Mouse (Mus musculus) regulatory T cell (primary cell): ENCODE measurements around the gene Tgfbr3l.

Experiments used
- in situ Hi-C: fragments of 300-600 bp; cut with MboI, MseI; formaldehyde crosslinking; loops from one replicate; pipeline ENCODE4 v1.15.1; 2025; ENCODE audit warnings: high pct_unique_total_duplicates

Gene Tgfbr3l

DNA sequence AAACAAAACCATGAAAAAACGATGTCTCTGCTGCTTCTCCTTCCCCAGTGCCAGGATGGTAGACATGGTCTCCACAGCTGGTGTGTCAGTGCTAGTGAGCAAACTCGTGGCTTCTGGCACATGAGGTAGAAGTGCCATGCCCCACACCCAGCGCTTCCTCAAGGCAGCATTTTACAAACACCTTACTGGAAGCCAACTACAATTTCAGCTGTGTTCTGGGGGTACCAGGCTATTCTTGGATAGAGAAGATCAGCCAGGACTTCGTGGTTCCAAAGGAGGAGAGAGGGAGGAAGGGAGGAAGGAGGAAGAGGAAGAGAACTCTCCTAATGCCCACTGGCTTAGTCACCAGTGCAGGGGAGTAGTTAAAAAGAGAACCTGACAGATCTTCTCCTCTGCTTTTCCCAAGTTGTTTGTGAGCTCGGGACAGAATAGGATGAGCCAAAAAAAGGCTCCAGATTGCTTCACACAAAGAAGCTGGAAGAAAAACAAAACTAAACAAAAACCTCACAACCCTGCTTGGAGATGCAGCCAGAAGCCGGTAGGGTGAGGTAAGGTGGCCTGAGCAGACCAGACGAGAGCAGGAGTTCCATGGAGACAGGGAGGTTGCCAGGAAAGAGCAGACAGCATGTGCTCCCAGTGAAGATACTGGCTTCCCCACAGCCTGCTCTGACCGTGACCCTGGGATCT lies 15.2 kb downstream of the Tgfbr3l start:
- in situ Hi-C loops = no loop called here

DNA sequence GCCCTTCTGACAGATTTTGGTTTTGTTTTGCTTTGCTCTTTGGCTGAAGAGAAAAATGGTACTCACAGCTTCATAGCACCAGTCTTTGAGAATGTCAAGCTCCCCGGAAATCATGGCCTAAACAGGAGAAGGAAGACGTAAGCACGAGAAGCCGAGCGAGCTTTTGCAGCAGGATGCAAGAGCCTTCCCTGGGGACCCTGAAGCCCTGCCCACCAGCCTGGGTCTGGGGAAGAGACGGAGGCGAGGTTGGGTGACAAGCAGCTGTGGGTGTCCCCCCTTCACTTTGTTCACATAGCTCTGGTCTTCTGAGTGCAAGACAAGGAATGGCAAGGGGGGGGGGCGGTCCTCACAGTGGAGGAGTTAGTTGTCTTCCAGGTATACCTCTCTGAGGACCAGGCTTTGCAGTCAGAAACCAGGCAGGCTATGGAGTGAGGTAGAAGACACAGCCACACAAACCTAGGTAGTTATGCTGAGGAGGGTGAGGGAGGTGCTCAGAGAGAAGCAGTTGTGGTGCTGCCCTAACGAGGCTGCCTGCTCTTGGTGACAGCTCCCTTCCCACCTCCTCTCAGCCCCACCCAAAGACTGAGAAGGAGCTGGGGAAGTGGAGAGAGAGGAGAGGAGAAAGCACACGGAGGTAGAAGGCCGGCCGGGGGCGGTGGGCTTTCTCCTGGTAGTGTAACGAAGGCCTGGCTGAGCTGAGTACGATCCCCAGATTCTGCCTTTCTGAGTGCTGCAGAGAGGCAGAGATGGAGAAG lies 17.3 kb downstream of the Tgfbr3l start:
- in situ Hi-C loops = no loop called here

DNA sequence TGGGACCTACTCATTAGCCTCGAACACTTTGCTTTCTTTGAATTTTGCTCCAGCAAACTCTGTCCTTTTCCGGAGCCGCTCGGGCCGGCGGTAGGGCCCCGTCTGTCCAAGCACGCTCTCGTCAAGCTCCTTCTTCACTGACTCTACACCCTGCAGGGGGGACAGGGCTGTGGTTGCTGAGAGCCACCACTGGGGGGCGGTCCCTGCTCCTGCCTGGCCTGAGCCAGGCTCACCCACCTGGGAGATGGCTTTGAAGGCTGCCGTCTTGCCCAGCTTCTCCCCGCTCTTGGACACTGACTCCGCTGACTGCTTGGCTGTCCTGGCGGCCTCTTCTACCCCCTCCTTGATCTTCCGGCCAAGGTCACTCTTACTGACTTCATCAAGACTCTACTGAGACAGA lies 19.6 kb downstream of the Tgfbr3l start:
- in situ Hi-C loops = no loop called here

DNA sequence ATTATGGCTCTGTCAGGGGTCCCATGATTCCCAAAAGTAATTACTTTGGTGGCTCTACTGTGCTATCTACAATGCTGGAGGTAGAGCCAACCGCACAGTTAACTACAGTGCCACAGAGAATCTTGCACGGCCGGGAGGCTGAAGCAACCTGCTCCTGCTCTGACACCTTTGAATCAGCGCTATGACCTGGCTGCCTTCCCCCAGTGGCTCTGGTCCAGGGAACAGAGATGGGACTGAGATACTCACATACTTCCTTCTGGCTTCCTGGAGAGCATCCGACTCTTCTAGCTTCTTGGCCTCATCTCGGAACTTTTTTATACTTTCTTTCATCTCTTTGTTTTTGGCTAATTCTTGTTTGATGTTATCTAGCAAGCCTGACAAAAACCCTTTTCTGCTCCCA lies 21.6 kb downstream of the Tgfbr3l start:
- in situ Hi-C loops = no loop called here

DNA sequence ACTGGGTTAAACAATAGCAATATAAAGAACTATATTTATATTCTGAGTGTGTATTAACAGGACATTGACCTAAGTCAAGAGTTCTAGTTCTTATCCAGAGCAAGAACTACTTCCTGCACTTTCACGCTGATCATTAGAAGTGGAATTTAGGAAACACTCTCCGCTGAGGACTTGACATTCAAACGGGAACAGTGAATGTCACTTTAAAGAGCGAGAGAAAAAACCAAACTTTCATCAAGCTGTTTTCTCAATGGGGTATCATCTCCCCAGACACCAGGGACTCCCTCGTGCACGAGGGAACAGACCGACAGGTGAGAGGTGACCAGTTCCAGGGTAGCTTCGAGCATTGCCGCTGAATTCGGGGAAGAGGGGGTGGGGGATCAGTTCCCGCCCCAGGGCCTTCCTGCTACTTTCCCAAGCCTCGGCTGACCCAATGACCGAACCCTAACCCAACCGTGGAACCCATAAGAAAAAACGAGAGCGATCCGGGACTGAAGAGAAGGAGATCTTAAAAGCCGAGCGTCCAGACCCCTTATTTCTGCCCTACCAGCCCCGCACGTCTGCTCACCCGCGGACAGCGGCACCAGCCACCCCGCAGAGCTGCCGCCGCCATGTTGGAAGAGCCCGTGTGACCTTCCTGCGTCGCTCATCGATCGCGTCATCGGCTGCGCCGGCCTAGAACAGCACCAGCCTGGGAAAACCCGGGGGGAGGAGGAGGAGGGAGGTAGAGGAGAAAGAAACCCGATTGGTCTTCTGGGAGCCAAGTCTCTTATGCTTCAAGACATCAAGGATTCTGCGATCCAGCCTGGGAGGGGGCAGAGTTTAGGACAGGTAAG lies 27.5 kb downstream of the Tgfbr3l start, which contains the start of gene Timm44:
TSS of gene Timm44 (minus strand) at position 639 of the 836 bp plus-strand sequence.
- in situ Hi-C loops = loop anchor here (5.0 kb wide), 1 partner anchor 87 kb away; no protein-coding TSS in a partner anchor

DNA sequence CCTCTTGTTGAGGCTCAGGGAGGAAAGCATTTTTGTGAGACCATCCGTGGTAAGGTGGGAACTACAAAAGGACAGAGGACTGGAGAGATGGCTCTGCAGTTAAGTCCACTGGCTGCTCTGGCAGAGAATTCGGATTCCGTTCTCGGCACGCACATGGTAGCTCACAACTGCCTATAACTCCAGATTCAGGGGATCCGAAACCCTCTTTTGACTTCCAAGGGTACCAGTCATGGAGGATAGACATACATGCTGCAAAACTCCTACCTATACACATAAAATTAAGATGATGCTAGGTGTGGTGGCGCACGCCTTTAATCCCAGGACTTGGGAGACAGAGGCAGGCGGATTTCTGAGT lies 28.1 kb downstream of the Tgfbr3l start:
- in situ Hi-C loops = loop anchor here (5.0 kb wide), 1 partner anchor 86 kb away; no protein-coding TSS in a partner anchor

DNA sequence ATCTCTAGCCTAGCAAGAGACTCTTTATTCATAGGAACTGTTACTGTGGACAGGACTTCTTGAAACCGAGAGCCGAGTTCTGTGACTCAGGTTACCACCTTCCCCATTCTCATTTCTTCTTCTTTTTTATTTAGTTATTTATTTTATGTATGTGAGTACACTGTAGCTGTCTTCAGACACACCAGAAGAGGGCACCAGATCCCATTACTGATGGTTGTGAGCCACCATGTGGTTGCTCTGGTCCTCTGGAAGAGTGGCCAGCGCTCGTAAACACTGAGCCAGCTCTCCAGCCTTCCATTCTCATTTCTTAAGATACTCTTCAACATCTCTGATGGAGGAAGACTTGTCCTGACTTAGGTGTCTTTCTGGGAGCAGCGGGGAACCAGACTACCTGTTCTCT lies 44.7 kb downstream of the Tgfbr3l start:
- in situ Hi-C loops = no loop called here

DNA sequence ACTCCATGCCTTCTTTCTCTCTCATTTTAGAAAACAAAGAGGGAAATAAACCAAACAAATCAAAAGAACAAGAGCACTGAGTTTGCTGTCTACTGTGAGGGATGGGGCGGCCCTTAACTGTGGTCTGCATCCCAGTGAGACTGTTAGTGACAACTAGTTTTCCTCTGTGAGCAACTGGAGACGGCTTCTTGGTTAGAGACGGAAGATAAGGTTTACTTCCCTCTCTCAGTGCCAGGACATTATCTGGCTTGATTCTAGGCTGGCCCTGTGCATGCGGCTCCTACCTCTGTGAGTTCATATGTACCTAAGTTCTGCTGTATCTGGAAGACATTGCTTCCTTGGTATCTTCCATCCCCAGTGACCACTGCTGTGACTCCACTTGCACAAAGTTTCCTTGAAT lies 49.8 kb downstream of the Tgfbr3l start:
- in situ Hi-C loops = no loop called here
